12 mouse cellular contexts compared by ENCODE assay signal in the genomic region with DNA sequence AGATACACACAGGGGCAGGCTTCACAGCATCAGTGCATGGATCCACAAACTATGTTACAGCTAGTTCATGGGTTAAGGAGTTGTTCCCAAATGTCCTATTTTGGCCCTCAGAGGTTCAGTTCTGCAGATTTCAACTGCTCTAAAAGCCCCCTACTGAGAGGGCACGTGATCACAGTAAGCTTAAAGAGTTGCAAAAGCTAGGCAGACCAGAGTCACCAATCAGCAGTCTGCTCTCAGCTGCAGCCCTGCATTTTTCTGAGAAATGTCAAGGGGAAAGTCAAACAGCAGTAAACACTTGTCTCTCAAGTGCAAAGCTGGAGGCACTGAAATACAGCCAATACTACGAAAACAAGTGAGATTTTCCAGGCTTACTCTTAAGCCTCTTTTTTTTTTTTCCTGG. TPM values are rescaled to one million over a fixed set of nuclear protein-coding genes. Genes with fewer than 3 reads are reported as not detected.
DNase-seq lines count a peak whose midpoint lies in the region; ATAC-seq and TF ChIP-seq lines count a peak whose summit lies in the region.
"Had no signal": no experiment of that assay in that cellular context is flagged by ENCODE, and none has a peak within 500 bp of the region (broad histone marks: within the 10 kb centered on the region; RNA-seq: fewer than 3 reads in every experiment).

No protein-coding gene starts in this region.

- ATAC-seq in intestine, embryonic 15.5 days, result no peak
- ATAC-seq in intestine, postnatal 0 days, result no peak
- ATAC-seq in kidney, embryonic 16.5 days (ENCODE audit: low FRiP score, low TSS enrichment), result no peak
- ATAC-seq in midbrain, embryonic 14.5 days (ENCODE audit: low FRiP score, low TSS enrichment), result no peak

- H3K4me1 ChIP-seq in intestine, embryonic 15.5 days (replicated peaks), result 0 out of 2 replicates have a peak, but pooled peaks cover 4% of the 10 kb centered on the region
- peaks cover 4% of the 10 kb centered on the region; the same call in 1 of the 2 replicates for H3K4me1 ChIP-seq in intestine, postnatal 0 days (replicated peaks; ENCODE audit: control insufficient read depth, insufficient read depth, low read length)
- H3K4me1 ChIP-seq in kidney, embryonic 16.5 days (ENCODE audit: insufficient read depth, low read length), result peaks cover 30% of the 10 kb centered on the region
- H3K4me1 ChIP-seq in midbrain, embryonic 14.5 days (ENCODE audit: control insufficient read depth, insufficient read depth, low read length), result peaks cover 9% of the 10 kb centered on the region

- H3K9ac ChIP-seq in intestine, embryonic 15.5 days, result no peak overlapping the region
- no peak overlapping the region for H3K9ac ChIP-seq in intestine, postnatal 0 days (ENCODE audit: low read depth, low read length)
- H3K9ac ChIP-seq in kidney, embryonic 16.5 days (replicated peaks; ENCODE audit: low read length), result no peak overlapping the region
- no peak overlapping the region for H3K9ac ChIP-seq in midbrain, embryonic 14.5 days (replicated peaks; ENCODE audit: low read length)

- WGBS in intestine, embryonic 15.5 days, result 35% methylated on average over 2 of the region's 2 CpGs
- 36% methylated on average over 2 of the region's 2 CpGs for WGBS in intestine, postnatal 0 days
- WGBS in kidney, embryonic 16.5 days, result 63% methylated on average over 2 of the region's 2 CpGs
- 37% methylated on average over 2 of the region's 2 CpGs for WGBS in midbrain, embryonic 14.5 days

- no peak overlapping the region for H3K4me2 ChIP-seq in intestine, embryonic 15.5 days (replicated peaks)
- no peak overlapping the region for H3K4me2 ChIP-seq in intestine, postnatal 0 days (replicated peaks; ENCODE audit: low read depth)
- H3K4me2 ChIP-seq in kidney, embryonic 16.5 days (replicated peaks; ENCODE audit: low read depth, low read length), result no peak overlapping the region
- H3K4me2 ChIP-seq in midbrain, embryonic 14.5 days (ENCODE audit: low read length), result no peak overlapping the region
- H3K4me2 ChIP-seq: liver, embryonic 11.5 days had no signal

- no peak overlapping the region for H3K4me3 ChIP-seq in intestine, embryonic 15.5 days (replicated peaks)
- no peak overlapping the region for H3K4me3 ChIP-seq in intestine, postnatal 0 days (ENCODE audit: low read depth, low read length)
- no peak overlapping the region for H3K4me3 ChIP-seq in kidney, embryonic 16.5 days (ENCODE audit: low read length)
- no peak overlapping the region for H3K4me3 ChIP-seq in midbrain, embryonic 14.5 days (replicated peaks; ENCODE audit: low read depth, low read length)
- H3K4me3 ChIP-seq: forebrain, embryonic 10.5 days had no signal

- peak overlapping the region; percentile 32; the same call in 1 of the 2 replicates for H3K27ac ChIP-seq in intestine, embryonic 15.5 days
- no peak overlapping the region for H3K27ac ChIP-seq in intestine, postnatal 0 days (ENCODE audit: low read depth, low read length)
- peak overlapping the region; percentile 39; the same call in 1 of the 2 replicates for H3K27ac ChIP-seq in kidney, embryonic 16.5 days (ENCODE audit: low read length)
- H3K27ac ChIP-seq in midbrain, embryonic 14.5 days (replicated peaks; ENCODE audit: low read depth, low read length), result no peak overlapping the region
- H3K27ac ChIP-seq: forebrain, embryonic 10.5 days had no signal

- no peaks in the 10 kb centered on the region for H3K9me3 ChIP-seq in intestine, embryonic 15.5 days
- H3K9me3 ChIP-seq in intestine, postnatal 0 days (ENCODE audit: control insufficient read depth), result no peaks in the 10 kb centered on the region
- no peaks in the 10 kb centered on the region for H3K9me3 ChIP-seq in kidney, embryonic 16.5 days (ENCODE audit: low read length)
- H3K9me3 ChIP-seq in midbrain, embryonic 14.5 days (ENCODE audit: control insufficient read depth, low read length), result no peaks in the 10 kb centered on the region
- H3K9me3 ChIP-seq: forebrain, embryonic 10.5 days had no signal

- TF ChIP-seq CTCF in intestine, postnatal 0 days (IDR thresholded peaks at IDR 0.05; ENCODE audit: low read depth), result no peak

- H3K27me3 ChIP-seq in intestine, embryonic 15.5 days (replicated peaks), result no peaks in the 10 kb centered on the region
- H3K27me3 ChIP-seq in intestine, postnatal 0 days (replicated peaks; ENCODE audit: control insufficient read depth, insufficient read depth, low read length), result no peaks in the 10 kb centered on the region
- H3K27me3 ChIP-seq in kidney, embryonic 16.5 days (ENCODE audit: insufficient read depth, low read length), result no peaks in the 10 kb centered on the region
- no peaks in the 10 kb centered on the region for H3K27me3 ChIP-seq in midbrain, embryonic 14.5 days (ENCODE audit: control insufficient read depth, insufficient read depth, low read length)
- H3K27me3 ChIP-seq: CH12.LX had no signal

- H3K36me3 ChIP-seq in intestine, embryonic 15.5 days, result peaks cover 26% of the 10 kb centered on the region
- H3K36me3 ChIP-seq in intestine, postnatal 0 days (ENCODE audit: control insufficient read depth, insufficient read depth), result peaks cover 40% of the 10 kb centered on the region
- H3K36me3 ChIP-seq in kidney, embryonic 16.5 days (ENCODE audit: insufficient read depth, low read length), result peaks cover 52% of the 10 kb centered on the region
- peaks cover 55% of the 10 kb centered on the region for H3K36me3 ChIP-seq in midbrain, embryonic 14.5 days (ENCODE audit: control insufficient read depth, insufficient read depth, low read length)

- DNase-seq in NIH3T3 (ENCODE audit: low read depth), result peak; percentile 59
- DNase-seq in lung, postnatal 25 days (ENCODE audit: low spot score), result peak; percentile 81
- DNase-seq in midbrain, embryonic 14.5 days, result no peak
- no peak for DNase-seq in left cerebral cortex, adult 9 months (ENCODE audit: low spot score in 2 of 2)
- no peak for DNase-seq in urinary bladder, postnatal 25 days (ENCODE audit: low spot score)
- DNase-seq: heart, postnatal 36 days had no signal

RNA-seq across cellular contexts. Expression of gene Rps15a, which starts 3.2 kb away (rescaled TPM):
- polyA plus RNA-seq in intestine, embryonic 15.5 days (2015; fragmentation: Nextera tagmentation; extraction: Ambion mirVana), result 746 and 766 TPM in 2 replicates
- polyA plus RNA-seq in intestine, postnatal 0 days (2015; fragmentation: Nextera tagmentation; extraction: Ambion mirVana), result 433 and 466 TPM in 2 replicates
- polyA plus RNA-seq in kidney, embryonic 16.5 days (2015; fragmentation: Nextera tagmentation; extraction: Ambion mirVana), result 655 and 667 TPM in 2 replicates
- 492 and 536 TPM in 2 replicates for polyA plus RNA-seq in midbrain, embryonic 14.5 days (2014; fragmentation: Nextera tagmentation; extraction: Ambion mirVana)

RNA-seq across cellular contexts. Expression of gene Arl6ip1, which starts 10.3 kb away (rescaled TPM):
- 477 and 625 TPM in 2 replicates for polyA plus RNA-seq in intestine, embryonic 15.5 days (2015; fragmentation: Nextera tagmentation; extraction: Ambion mirVana)
- 587 and 610 TPM in 2 replicates for polyA plus RNA-seq in intestine, postnatal 0 days (2015; fragmentation: Nextera tagmentation; extraction: Ambion mirVana)
- polyA plus RNA-seq in kidney, embryonic 16.5 days (2015; fragmentation: Nextera tagmentation; extraction: Ambion mirVana), result 405 and 508 TPM in 2 replicates
- polyA plus RNA-seq in midbrain, embryonic 14.5 days (2014; fragmentation: Nextera tagmentation; extraction: Ambion mirVana), result 397 and 417 TPM in 2 replicates

Comparison
In these comparisons a context has a peak if more than half of its experiments do, and no peak if none do; other contexts are left out.
1. H3K27ac ChIP-seq: peak in intestine, embryonic 15.5 days (single experiment) and kidney, embryonic 16.5 days (single experiment); none in intestine, postnatal 0 days (single experiment) and midbrain, embryonic 14.5 days (single experiment).
2. DNase-seq: peak in NIH3T3 (single experiment) and lung, postnatal 25 days (single experiment); none in midbrain, embryonic 14.5 days (single experiment), left cerebral cortex, adult 9 months (0 of 2) and urinary bladder, postnatal 25 days (single experiment).